Mouse (Mus musculus) frontal cortex, postnatal 36 days (tissue): ENCODE results near the gene Baiap2l2.

Experiments
- DNase-seq, 2 experiments: peaks; one replicate each; pipeline ENCODE4 v3.0.0; 2022; ENCODE audit warnings: low spot score in 2 of 2

Gene Baiap2l2

DNA sequence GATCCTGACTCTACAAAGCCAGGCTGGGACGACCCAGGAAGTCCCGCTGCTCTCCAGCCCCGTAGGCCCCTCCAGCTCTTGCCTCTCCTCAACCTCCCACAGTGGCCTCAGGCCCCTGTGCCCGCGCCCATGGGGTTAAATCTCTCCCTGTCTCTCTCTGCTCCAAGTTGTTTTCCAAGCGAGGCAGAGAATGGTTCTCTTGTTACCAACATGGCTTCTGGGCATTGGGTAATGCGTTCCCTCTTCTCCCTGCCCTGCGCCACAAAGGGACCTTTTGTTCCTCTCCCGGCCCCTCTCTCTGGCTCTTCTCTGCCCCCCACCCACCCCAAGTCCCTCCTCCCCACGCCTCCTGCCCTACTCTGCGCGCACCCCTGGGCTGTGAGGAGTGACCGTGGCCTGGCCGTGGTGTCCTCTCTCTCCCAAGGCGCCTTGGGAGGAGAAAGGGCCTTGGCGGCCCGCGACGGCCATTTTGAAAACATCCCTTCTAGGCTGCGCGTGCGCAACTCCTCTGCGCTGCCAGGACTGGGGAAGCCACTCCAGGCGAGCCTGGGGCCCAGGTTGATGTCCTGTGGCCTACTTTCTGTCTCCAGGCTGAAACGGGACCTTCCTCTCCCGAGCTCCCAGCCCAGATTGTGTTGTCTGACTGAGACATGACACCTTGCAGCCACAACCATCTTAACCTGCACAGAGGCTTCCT, 72.4 kb downstream of the Baiap2l2 start:
- DNase-seq: no peak

DNA sequence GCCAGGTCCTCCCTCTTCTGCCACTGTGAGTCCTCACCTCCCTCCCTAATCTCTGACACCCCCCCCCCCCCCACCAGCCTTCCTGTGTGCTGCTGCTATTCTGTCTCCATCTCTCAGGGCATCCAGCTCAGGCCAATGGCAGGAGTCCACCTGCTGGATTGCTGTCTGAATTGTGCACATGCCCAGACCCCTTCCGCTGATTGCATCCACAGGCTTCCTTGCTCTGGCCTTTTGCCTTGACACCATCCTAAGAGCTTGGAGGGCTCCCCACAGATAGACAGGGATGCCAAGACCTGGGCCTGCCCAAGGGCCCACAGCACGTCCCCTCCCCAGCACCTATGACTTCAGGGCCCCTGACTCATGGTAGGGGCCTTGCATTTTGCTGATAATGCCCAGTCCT, 75.0 kb downstream of the Baiap2l2 start:
- DNase-seq: no peak

DNA sequence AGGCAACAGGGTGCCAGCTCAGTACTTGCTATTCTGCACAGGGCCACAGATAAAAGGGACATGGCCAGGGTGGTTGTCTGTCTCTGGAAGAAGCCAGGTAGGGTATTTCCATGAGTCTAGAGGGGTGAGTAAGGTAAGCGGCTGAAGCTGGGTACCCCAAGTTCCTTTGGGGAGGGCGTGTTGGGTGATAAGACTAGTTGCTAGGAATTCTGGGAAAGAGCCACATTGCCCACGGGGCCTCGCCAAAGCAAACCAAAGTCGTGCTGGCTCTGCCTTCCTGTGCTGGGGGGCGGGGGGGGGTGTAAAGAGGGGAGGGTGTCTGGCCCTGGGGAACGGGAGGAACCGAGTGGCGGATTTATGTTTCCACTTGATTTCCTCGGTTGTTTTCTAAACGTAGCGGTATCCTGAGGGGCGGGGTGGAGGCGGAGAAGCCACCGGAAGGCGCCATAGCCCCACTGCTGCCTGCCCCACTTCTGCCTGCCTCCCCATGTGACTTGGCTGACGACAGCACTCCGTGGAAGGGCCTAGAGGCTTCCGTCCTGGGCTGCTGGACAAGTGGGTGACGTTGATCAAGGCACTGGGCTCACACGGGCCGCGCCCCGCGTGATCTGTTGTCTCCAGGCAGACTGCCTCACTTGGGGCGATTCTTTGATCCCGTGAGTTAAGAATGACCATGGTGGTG, 76.4 kb downstream of the Baiap2l2 start:
- no peak for DNase-seq

DNA sequence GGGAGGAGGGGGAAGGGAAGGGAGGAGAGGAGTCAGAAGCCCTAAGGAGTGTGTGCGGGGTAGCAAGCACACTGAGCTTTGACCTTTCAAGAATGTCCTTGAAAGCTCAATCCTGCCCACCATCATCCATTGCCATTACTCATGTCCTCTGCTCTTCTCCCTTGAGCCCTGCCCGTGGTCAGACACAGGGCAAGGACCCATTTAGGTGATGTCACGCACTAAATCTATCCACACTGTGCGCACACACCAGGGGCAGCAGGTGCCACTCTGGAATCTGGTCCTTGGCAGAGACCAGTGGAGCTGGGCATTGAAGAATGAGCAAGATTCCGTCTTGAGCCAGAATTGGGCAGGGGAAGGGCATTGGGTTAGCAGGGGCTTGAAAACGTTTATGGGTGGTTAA, 77.1 kb downstream of the Baiap2l2 start:
- no peak for DNase-seq
